ENCODE assay signal across 13 mouse cellular contexts in genomic region chr6:44010946-44011345, GRCm38 (mm10).
DNase-seq lines count a peak whose midpoint lies in the region; ATAC-seq and TF ChIP-seq lines count a peak whose summit lies in the region.
"Had no signal": no experiment of that assay in that cellular context is flagged by ENCODE, and none has a peak within 500 bp of the region (broad histone marks: within the 10 kb centered on the region; RNA-seq: fewer than 3 reads in every experiment).

No protein-coding gene starts in this region.

- no peak overlapping the region for H3K9ac ChIP-seq in limb, embryonic 14.5 days (ENCODE audit: low read depth, low read length, severe bottlenecking)
- no peak overlapping the region for H3K9ac ChIP-seq in neural tube, embryonic 14.5 days (replicated peaks; ENCODE audit: low read depth, low read length)
- H3K9ac ChIP-seq: forebrain, embryonic 12.5 days; heart, embryonic 15.5 days had no signal

- ATAC-seq in limb, embryonic 14.5 days (ENCODE audit: low FRiP score, low read depth): no peak
- ATAC-seq in neural tube, embryonic 14.5 days (ENCODE audit: low read depth): peak; percentile 76; the same call in 1 of the 2 replicates

- no peaks in the 10 kb centered on the region for H3K9me3 ChIP-seq in limb, embryonic 14.5 days (ENCODE audit: control insufficient read depth, low read length)
- H3K9me3 ChIP-seq in neural tube, embryonic 14.5 days (ENCODE audit: control insufficient read depth, low read length): no peaks in the 10 kb centered on the region
- H3K9me3 ChIP-seq: forebrain, embryonic 12.5 days; heart, embryonic 15.5 days had no signal

- intact Hi-C loops in heart, postnatal 36 days (cut with DNase I): no loop called here
- intact Hi-C loops in left cerebral cortex, postnatal 4 days (cut with DNase I): no loop called here
- intact Hi-C loops in left cerebral cortex, postnatal 14 days (cut with DNase I): no loop called here

- DNase-seq in heart, adult 11 months: peak; percentile 88
- DNase-seq in heart, postnatal 36 days: no peak
- DNase-seq in left cerebral cortex, adult 11 months (ENCODE audit: low spot score): peak; percentile 2
- DNase-seq in left cerebral cortex, postnatal 4 days: no peak
- DNase-seq in limb, embryonic 14.5 days (ENCODE audit: low spot score): peak; percentile 42
- DNase-seq in gastrocnemius, adult 18-20 months (ENCODE audit: low spot score): no peak
- DNase-seq in left cerebral cortex, postnatal 14 days (ENCODE audit: low spot score in 2 of 2): no peak
- DNase-seq: adrenal gland, postnatal 25 days; cerebellum, postnatal 14 days had no signal

- WGBS in limb, embryonic 14.5 days: 29% methylated on average over 4 of the region's 4 CpGs
- WGBS in neural tube, embryonic 14.5 days: 61% methylated on average over 4 of the region's 4 CpGs

- H3K27me3 ChIP-seq in limb, embryonic 14.5 days (ENCODE audit: control insufficient read depth, insufficient read depth, low read length): no peaks in the 10 kb centered on the region
- no peaks in the 10 kb centered on the region for H3K27me3 ChIP-seq in neural tube, embryonic 14.5 days (ENCODE audit: control insufficient read depth, insufficient read depth, low read length)
- H3K27me3 ChIP-seq: forebrain, embryonic 12.5 days; heart, embryonic 15.5 days had no signal

- H3K4me1 ChIP-seq in limb, embryonic 14.5 days (ENCODE audit: control insufficient read depth, insufficient read depth, low read length): no peaks in the 10 kb centered on the region
- H3K4me1 ChIP-seq in neural tube, embryonic 14.5 days (ENCODE audit: control insufficient read depth, insufficient read depth, low read length): no peaks in the 10 kb centered on the region
- H3K4me1 ChIP-seq: forebrain, embryonic 12.5 days; heart, embryonic 15.5 days had no signal

- no peak overlapping the region for H3K27ac ChIP-seq in limb, embryonic 14.5 days (replicated peaks; ENCODE audit: low read depth, low read length)
- no peak overlapping the region for H3K27ac ChIP-seq in neural tube, embryonic 14.5 days (ENCODE audit: low read depth, low read length)
- H3K27ac ChIP-seq: forebrain, embryonic 12.5 days; heart, embryonic 15.5 days had no signal

- H3K4me2 ChIP-seq in limb, embryonic 14.5 days (replicated peaks; ENCODE audit: low read depth, low read length, severe bottlenecking): no peak overlapping the region
- H3K4me2 ChIP-seq in neural tube, embryonic 14.5 days (ENCODE audit: low read depth, low read length): no peak overlapping the region
- H3K4me2 ChIP-seq: forebrain, embryonic 12.5 days; heart, embryonic 15.5 days; liver, embryonic 11.5 days had no signal

- no peak overlapping the region for H3K4me3 ChIP-seq in limb, embryonic 14.5 days (replicated peaks; ENCODE audit: low read length)
- H3K4me3 ChIP-seq in neural tube, embryonic 14.5 days (ENCODE audit: low read depth, low read length): no peak overlapping the region
- H3K4me3 ChIP-seq: forebrain, embryonic 12.5 days; heart, embryonic 15.5 days had no signal

- no peaks in the 10 kb centered on the region for H3K36me3 ChIP-seq in limb, embryonic 14.5 days (ENCODE audit: control insufficient read depth, insufficient read depth, low read length)
- H3K36me3 ChIP-seq in neural tube, embryonic 14.5 days (ENCODE audit: control insufficient read depth, insufficient read depth, low read length): no peaks in the 10 kb centered on the region
- H3K36me3 ChIP-seq: forebrain, embryonic 12.5 days; heart, embryonic 15.5 days had no signal

- TF ChIP-seq POLR2A in limb, embryonic 14.5 days (IDR thresholded peaks at IDR 0.05; ENCODE audit: borderline replicate concordance, extremely low read depth, insufficient read depth, insufficient read length): no peak

Comparison
In these comparisons a context has a peak if more than half of its experiments do, and no peak if none do; other contexts are left out.
1. DNase-seq: peak in heart, adult 11 months (single experiment), left cerebral cortex, adult 11 months (single experiment) and limb, embryonic 14.5 days (single experiment); none in heart, postnatal 36 days (0 of 2), left cerebral cortex, postnatal 4 days (single experiment), gastrocnemius, adult 18-20 months (single experiment) and left cerebral cortex, postnatal 14 days (0 of 2).